8 mouse cellular contexts compared by ENCODE assay signal in the genomic region with DNA sequence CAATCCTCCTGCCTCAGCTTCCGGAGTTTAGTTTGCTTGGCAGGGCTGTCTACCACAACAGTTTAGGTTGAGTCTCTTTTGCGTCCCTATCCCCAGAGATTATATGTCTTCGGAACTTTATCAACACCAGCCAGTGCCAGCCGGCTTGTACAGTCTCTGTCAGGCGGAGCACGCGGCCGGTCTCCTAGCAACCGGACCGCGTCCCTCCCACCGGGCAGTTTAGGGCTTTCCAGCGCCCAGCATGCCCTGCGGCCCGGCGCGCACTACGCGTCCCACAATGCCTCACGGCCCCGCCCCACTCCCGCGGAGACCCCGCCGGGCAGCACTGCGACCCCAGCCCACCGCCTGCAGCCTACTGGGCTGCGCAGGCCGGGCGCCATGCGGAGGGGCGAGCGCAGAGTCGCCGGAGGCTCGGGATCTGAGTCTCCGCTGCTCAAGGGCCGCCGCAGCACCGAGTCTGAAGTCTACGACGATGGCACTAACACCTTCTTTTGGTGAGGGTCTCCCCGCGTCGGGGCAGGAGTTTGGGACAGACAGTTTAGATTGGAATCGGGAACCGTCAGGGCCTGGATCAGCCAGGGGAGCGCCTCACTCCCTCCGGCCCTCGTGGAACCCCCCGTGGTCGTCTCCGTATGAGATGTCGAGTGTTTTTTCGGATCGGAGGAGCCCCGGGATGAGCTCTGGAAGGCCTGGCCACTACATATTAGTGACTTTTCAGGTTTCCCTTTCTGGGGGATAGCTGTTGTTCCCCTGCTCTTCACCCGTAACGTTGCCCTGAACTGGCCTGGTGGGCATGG. TPM values are rescaled to one million over a fixed set of nuclear protein-coding genes. Genes with fewer than 3 reads are reported as not detected.
DNase-seq lines count a peak whose midpoint lies in the region; ATAC-seq and TF ChIP-seq lines count a peak whose summit lies in the region.

No protein-coding gene starts in this region.

- peak overlapping the region; percentile 96 for H3K9ac ChIP-seq in embryonic facial prominence, embryonic 13.5 days
- peak overlapping the region; percentile 86 for H3K9ac ChIP-seq in limb, embryonic 14.5 days (ENCODE audit: low read depth, low read length, severe bottlenecking)
- peak overlapping the region; percentile 84 for H3K9ac ChIP-seq in midbrain, postnatal 0 days (replicated peaks; ENCODE audit: low read length, poor library complexity, severe bottlenecking)

- H3K27ac ChIP-seq in embryonic facial prominence, embryonic 13.5 days: no peak overlapping the region; the same call in 1 of the 2 replicates
- no peak overlapping the region for H3K27ac ChIP-seq in limb, embryonic 14.5 days (replicated peaks; ENCODE audit: low read depth, low read length)
- peak overlapping the region; percentile 43; the same call in 1 of the 2 replicates for H3K27ac ChIP-seq in midbrain, postnatal 0 days (ENCODE audit: low read depth, low read length)

- peaks cover 19% of the 10 kb centered on the region for H3K4me1 ChIP-seq in embryonic facial prominence, embryonic 13.5 days
- peaks cover 14% of the 10 kb centered on the region for H3K4me1 ChIP-seq in limb, embryonic 14.5 days (ENCODE audit: control insufficient read depth, insufficient read depth, low read length)
- peaks cover 6% of the 10 kb centered on the region; the same call in 1 of the 2 replicates for H3K4me1 ChIP-seq in midbrain, postnatal 0 days (ENCODE audit: insufficient read depth, low read length)

- peak; percentile 85 for DNase-seq in 3134 (ENCODE audit: extremely low read depth, insufficient read length, low spot score)
- DNase-seq in adrenal gland, postnatal 36 days: peak; percentile 94 to 96
- DNase-seq in heart, adult 8-10 months (ENCODE audit: low spot score): peak; percentile 76
- DNase-seq in kidney, adult 9 months: peak; percentile 92
- peak; percentile 93 for DNase-seq in limb, embryonic 14.5 days (ENCODE audit: low spot score)
- DNase-seq in midbrain, postnatal 0 days (ENCODE audit: low spot score): peak; percentile 96
- DNase-seq in spleen, postnatal 14 days (ENCODE audit: low spot score in 2 of 2): peak; percentile 82 to 88

- peak; percentile 83; the same call in 1 of the 2 replicates for TF ChIP-seq POLR2A in limb, embryonic 14.5 days (IDR thresholded peaks at IDR 0.05; ENCODE audit: borderline replicate concordance, extremely low read depth, insufficient read depth, insufficient read length)

- under 1% methylated on average over 59 of the region's 59 CpGs for WGBS in embryonic facial prominence, embryonic 13.5 days
- WGBS in limb, embryonic 14.5 days: under 1% methylated on average over 54 of the region's 59 CpGs
- under 1% methylated on average over 58 of the region's 59 CpGs for WGBS in midbrain, postnatal 0 days

- H3K4me3 ChIP-seq in embryonic facial prominence, embryonic 13.5 days: peak overlapping the region; percentile 94
- peak overlapping the region; percentile 95 for H3K4me3 ChIP-seq in limb, embryonic 14.5 days (replicated peaks; ENCODE audit: low read length)
- peak overlapping the region; percentile 88 for H3K4me3 ChIP-seq in midbrain, postnatal 0 days (ENCODE audit: low read depth, low read length)

- H3K36me3 ChIP-seq in embryonic facial prominence, embryonic 13.5 days: peaks cover 17% of the 10 kb centered on the region
- peaks cover 11% of the 10 kb centered on the region for H3K36me3 ChIP-seq in limb, embryonic 14.5 days (ENCODE audit: control insufficient read depth, insufficient read depth, low read length)
- H3K36me3 ChIP-seq in midbrain, postnatal 0 days (ENCODE audit: insufficient read depth, low read length): peaks cover 13% of the 10 kb centered on the region; the same call in 1 of the 2 replicates

- peak; percentile 96 for ATAC-seq in embryonic facial prominence, embryonic 13.5 days (ENCODE audit: insufficient number of reproducible peaks, insufficient read depth, low FRiP score, low TSS enrichment, low read depth)
- ATAC-seq in limb, embryonic 14.5 days (ENCODE audit: low FRiP score, low read depth): peak; percentile 98
- peak; percentile 99 for ATAC-seq in midbrain, postnatal 0 days (ENCODE audit: low FRiP score)

- TF ChIP-seq CTCF in midbrain, postnatal 0 days (IDR thresholded peaks at IDR 0.05): no peak

- peak overlapping the region; percentile 89 for H3K4me2 ChIP-seq in embryonic facial prominence, embryonic 13.5 days
- H3K4me2 ChIP-seq in limb, embryonic 14.5 days (replicated peaks; ENCODE audit: low read depth, low read length, severe bottlenecking): peak overlapping the region; percentile 85
- peak overlapping the region; percentile 89 for H3K4me2 ChIP-seq in midbrain, postnatal 0 days (ENCODE audit: low read depth, low read length, poor library complexity, severe bottlenecking)

- H3K9me3 ChIP-seq in embryonic facial prominence, embryonic 13.5 days: no peaks in the 10 kb centered on the region
- H3K9me3 ChIP-seq in limb, embryonic 14.5 days (ENCODE audit: control insufficient read depth, low read length): no peaks in the 10 kb centered on the region
- no peaks in the 10 kb centered on the region for H3K9me3 ChIP-seq in midbrain, postnatal 0 days (ENCODE audit: low read length)

- no peaks in the 10 kb centered on the region for H3K27me3 ChIP-seq in embryonic facial prominence, embryonic 13.5 days
- no peaks in the 10 kb centered on the region for H3K27me3 ChIP-seq in limb, embryonic 14.5 days (ENCODE audit: control insufficient read depth, insufficient read depth, low read length)
- no peaks in the 10 kb centered on the region for H3K27me3 ChIP-seq in midbrain, postnatal 0 days (ENCODE audit: insufficient read depth, low read length)

RNA-seq across cellular contexts. Expression of gene Ptdss2, which starts 9.0 kb away (rescaled TPM):
- 10 to 100 TPM; 41.8 to 42.9 TPM for total RNA-seq in adrenal gland, postnatal 36 days (2021)
- polyA plus RNA-seq in embryonic facial prominence, embryonic 13.5 days (2015; fragmentation: Nextera tagmentation; extraction: Ambion mirVana): 70.8 and 76.0 TPM in 2 replicates
- 10 to 100 TPM; 28.0 to 35.8 (median 29.7) TPM for total RNA-seq in heart, adult 8-10 months (2022)
- 49.2 and 61.0 TPM in 2 replicates for polyA plus RNA-seq in limb, embryonic 14.5 days (2012; rRNA removed)
- 67.8 and 68.6 TPM in 2 replicates for polyA plus RNA-seq in limb, embryonic 14.5 days (2014; fragmentation: Nextera tagmentation; extraction: Ambion mirVana)
- 19.6 and 23.4 TPM in 2 replicates for total RNA-seq in midbrain, postnatal 0 days (2014; rRNA removed)
- 90.9 and 91.0 TPM in 2 replicates for polyA plus RNA-seq in midbrain, postnatal 0 days (2015; fragmentation: Nextera tagmentation; extraction: Ambion mirVana)

RNA-seq across cellular contexts. Expression of gene Ano9, which starts 13.6 kb away (rescaled TPM):
- total RNA-seq in adrenal gland, postnatal 36 days (2021): under 1 TPM; 0.30 TPM
- polyA plus RNA-seq in embryonic facial prominence, embryonic 13.5 days (2015; fragmentation: Nextera tagmentation; extraction: Ambion mirVana): 5.2 TPM in 2 replicates
- total RNA-seq in heart, adult 8-10 months (2022): under 1 TPM in 3 of 4 experiments, not detected in 1; 0.08 to 0.41 (median 0.14) TPM
- 6.3 and 8.0 TPM in 2 replicates for polyA plus RNA-seq in limb, embryonic 14.5 days (2012; rRNA removed)
- 3.6 and 4.3 TPM in 2 replicates for polyA plus RNA-seq in limb, embryonic 14.5 days (2014; fragmentation: Nextera tagmentation; extraction: Ambion mirVana)
- total RNA-seq in midbrain, postnatal 0 days (2014; rRNA removed): 0.33 and 1.1 TPM in 2 replicates
- 0.50 and 0.72 TPM in 2 replicates for polyA plus RNA-seq in midbrain, postnatal 0 days (2015; fragmentation: Nextera tagmentation; extraction: Ambion mirVana)

RNA-seq across cellular contexts. Expression of gene Sigirr, which starts 30.9 kb away (rescaled TPM):
- 1 to 10 TPM; 2.4 to 4.3 TPM for total RNA-seq in adrenal gland, postnatal 36 days (2021)
- polyA plus RNA-seq in embryonic facial prominence, embryonic 13.5 days (2015; fragmentation: Nextera tagmentation; extraction: Ambion mirVana): 2.4 and 3.8 TPM in 2 replicates
- total RNA-seq in heart, adult 8-10 months (2022): 1 to 10 TPM; 4.8 to 6.5 (median 5.6) TPM
- 2.5 and 3.1 TPM in 2 replicates for polyA plus RNA-seq in limb, embryonic 14.5 days (2012; rRNA removed)
- polyA plus RNA-seq in limb, embryonic 14.5 days (2014; fragmentation: Nextera tagmentation; extraction: Ambion mirVana): 2.7 and 4.0 TPM in 2 replicates
- total RNA-seq in midbrain, postnatal 0 days (2014; rRNA removed): 1.1 and 3.9 TPM in 2 replicates
- 1.8 and 2.0 TPM in 2 replicates for polyA plus RNA-seq in midbrain, postnatal 0 days (2015; fragmentation: Nextera tagmentation; extraction: Ambion mirVana)

RNA-seq across cellular contexts. Expression of gene Rnh1, which starts 41.4 kb away (rescaled TPM):
- total RNA-seq in adrenal gland, postnatal 36 days (2021): 100 to 1,000 TPM; 265 to 371 TPM
- polyA plus RNA-seq in embryonic facial prominence, embryonic 13.5 days (2015; fragmentation: Nextera tagmentation; extraction: Ambion mirVana): 111 and 118 TPM in 2 replicates
- 10 to 100 TPM; 71.3 to 75.2 (median 72.9) TPM for total RNA-seq in heart, adult 8-10 months (2022)
- polyA plus RNA-seq in limb, embryonic 14.5 days (2012; rRNA removed): 92.3 and 105 TPM in 2 replicates
- polyA plus RNA-seq in limb, embryonic 14.5 days (2014; fragmentation: Nextera tagmentation; extraction: Ambion mirVana): 190 and 216 TPM in 2 replicates
- 39.1 and 47.1 TPM in 2 replicates for total RNA-seq in midbrain, postnatal 0 days (2014; rRNA removed)
- 44.2 and 46.8 TPM in 2 replicates for polyA plus RNA-seq in midbrain, postnatal 0 days (2015; fragmentation: Nextera tagmentation; extraction: Ambion mirVana)

RNA-seq across cellular contexts. Expression of gene Pkp3, which starts 53.2 kb away (rescaled TPM):
- total RNA-seq in adrenal gland, postnatal 36 days (2021): 1 to 10 TPM; 1.4 to 1.5 TPM
- 36.1 and 46.2 TPM in 2 replicates for polyA plus RNA-seq in embryonic facial prominence, embryonic 13.5 days (2015; fragmentation: Nextera tagmentation; extraction: Ambion mirVana)
- total RNA-seq in heart, adult 8-10 months (2022): under 1 TPM; 0.19 to 0.35 (median 0.27) TPM
- 37.6 and 38.8 TPM in 2 replicates for polyA plus RNA-seq in limb, embryonic 14.5 days (2012; rRNA removed)
- polyA plus RNA-seq in limb, embryonic 14.5 days (2014; fragmentation: Nextera tagmentation; extraction: Ambion mirVana): 62.4 and 65.9 TPM in 2 replicates
- 0.49 TPM in 1 of 2 replicates, not detected in the other for total RNA-seq in midbrain, postnatal 0 days (2014; rRNA removed)
- polyA plus RNA-seq in midbrain, postnatal 0 days (2015; fragmentation: Nextera tagmentation; extraction: Ambion mirVana): not detected in 2 replicates
